ENCODE assay signal across 14 mouse cellular contexts in the genomic region with DNA sequence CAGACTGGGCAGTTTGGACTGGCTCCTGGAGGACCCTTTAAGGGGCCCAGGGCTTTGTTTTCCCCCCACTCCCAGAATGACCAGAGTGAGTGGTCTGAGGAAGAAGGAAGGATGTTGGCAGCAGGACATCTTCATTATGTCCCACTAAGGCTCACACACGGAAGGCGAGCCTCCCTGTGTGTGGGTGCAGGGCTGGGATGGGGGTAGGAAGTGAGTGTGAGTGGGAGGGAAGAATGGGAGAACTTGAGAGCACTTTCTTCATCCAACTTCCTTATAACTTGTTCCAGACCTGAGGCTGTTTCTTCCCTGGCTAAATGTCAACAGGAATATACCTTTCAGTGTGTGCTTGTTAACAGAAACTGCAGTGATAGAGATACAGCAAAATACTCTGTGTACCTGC. TPM values are rescaled to one million over a fixed set of nuclear protein-coding genes. Genes with fewer than 3 reads are reported as not detected.
DNase-seq lines count a peak whose midpoint lies in the region; ATAC-seq and TF ChIP-seq lines count a peak whose summit lies in the region.
"Had no signal": no experiment of that assay in that cellular context is flagged by ENCODE, and none has a peak within 500 bp of the region (broad histone marks: within the 10 kb centered on the region; RNA-seq: fewer than 3 reads in every experiment).

No protein-coding gene starts in this region.

- no peak overlapping the region for H3K4me3 ChIP-seq in liver, adult 2 months (ENCODE audit: insufficient read depth, low read depth, low read length)
- H3K4me3 ChIP-seq in bone marrow macrophage, adult 2 months (ENCODE audit: insufficient read depth, low read length), result no peak overlapping the region
- H3K4me3 ChIP-seq in liver, embryonic 12.5 days, result peak overlapping the region; percentile 47; the same call in 1 of the 2 replicates
- no peak overlapping the region for H3K4me3 ChIP-seq in gastrocnemius, adult 2 months
- H3K4me3 ChIP-seq: midbrain, embryonic 12.5 days had no signal

- H3K79me2 ChIP-seq in liver, adult 2 months (ENCODE audit: control insufficient read depth, insufficient read depth, low read length), result peaks cover 15% of the 10 kb centered on the region; the same call in 1 of the 2 replicates

- no peaks in the 10 kb centered on the region for H3K9me3 ChIP-seq in liver, embryonic 12.5 days (replicated peaks)
- H3K9me3 ChIP-seq: embryonic facial prominence, embryonic 15.5 days; midbrain, embryonic 12.5 days had no signal

- WGBS in liver, adult 2 months, result 88% methylated on average over 2 of the region's 2 CpGs
- 59% methylated on average over 2 of the region's 2 CpGs for WGBS in liver, embryonic 12.5 days (ENCODE audit: insufficient replicate concordance)

- no peaks in the 10 kb centered on the region for H3K27me3 ChIP-seq in liver, adult 2 months (ENCODE audit: control insufficient read depth, insufficient read depth, low read length)
- no peaks in the 10 kb centered on the region for H3K27me3 ChIP-seq in liver, embryonic 12.5 days (replicated peaks)
- H3K27me3 ChIP-seq: CH12.LX; embryonic facial prominence, embryonic 15.5 days; midbrain, embryonic 12.5 days had no signal

- ATAC-seq in cerebellum, adult (ENCODE audit: insufficient number of reproducible peaks, low FRiP score, low TSS enrichment), result no peak
- ATAC-seq in liver, embryonic 12.5 days, result no peak
- ATAC-seq: forebrain, embryonic 16.5 days; inflammation-experienced regulatory T-cells, adult 6 months had no signal

- peaks cover 19% of the 10 kb centered on the region for H3K4me1 ChIP-seq in liver, adult 2 months (ENCODE audit: control insufficient read depth, insufficient read depth, low read length)
- peaks cover 24% of the 10 kb centered on the region for H3K4me1 ChIP-seq in bone marrow macrophage, adult 2 months (ENCODE audit: control insufficient read depth, insufficient read depth, low read length)
- peaks cover 68% of the 10 kb centered on the region for H3K4me1 ChIP-seq in liver, embryonic 12.5 days

- H3K36me3 ChIP-seq in liver, adult 2 months (ENCODE audit: control insufficient read depth, insufficient read depth, low read length), result no peaks in the 10 kb centered on the region; the same call in 1 of the 2 replicates
- peaks cover 47% of the 10 kb centered on the region for H3K36me3 ChIP-seq in liver, embryonic 12.5 days

- H3K4me2 ChIP-seq in liver, embryonic 12.5 days, result peak overlapping the region; percentile 88

- intact Hi-C loops in gastrocnemius, adult 2 months (cut with DNase I), result loop anchor here (5.0 kb wide), 1 partner anchor 151 kb away; the partner anchor contains the start of gene Dus3l

- peak overlapping the region; percentile 57; the same call in 1 of the 2 replicates for H3K27ac ChIP-seq in liver, adult 2 months (replicated peaks; ENCODE audit: insufficient read depth, low read depth, low read length)
- peak overlapping the region; percentile 71 for H3K27ac ChIP-seq in bone marrow macrophage, adult 2 months (ENCODE audit: insufficient read depth, low read depth, low read length)
- H3K27ac ChIP-seq in liver, embryonic 12.5 days, result peak overlapping the region; percentile 83
- H3K27ac ChIP-seq in gastrocnemius, adult 2 months, result no peak overlapping the region
- H3K27ac ChIP-seq: embryonic facial prominence, embryonic 15.5 days; midbrain, embryonic 12.5 days had no signal

- no peak for TF ChIP-seq CTCF in liver, adult 2 months (IDR thresholded peaks at IDR 0.05; ENCODE audit: low read depth, low read length)
- no peak for TF ChIP-seq CTCF in bone marrow macrophage, adult 2 months (IDR thresholded peaks at IDR 0.05; ENCODE audit: low read depth, low read length)
- no peak for TF ChIP-seq CTCF in gastrocnemius, adult 2 months (IDR thresholded peaks at IDR 0.05)

- no peak for TF ChIP-seq POLR2A in liver, adult 2 months (IDR thresholded peaks at IDR 0.05; ENCODE audit: extremely low read depth, insufficient read depth, low read length)
- no peak for TF ChIP-seq POLR2A in bone marrow macrophage, adult 2 months (IDR thresholded peaks at IDR 0.05; ENCODE audit: borderline replicate concordance, low read depth, low read length)

- DNase-seq in cerebellum, adult 9-11 months, result peak; percentile 56
- no peak for DNase-seq in liver, adult 2 months (ENCODE audit: extremely low read depth, low read depth, low spot score)
- DNase-seq in liver, result no peak
- no peak for DNase-seq in layer of hippocampus, postnatal 14 days (ENCODE audit: low spot score in 2 of 2)
- no peak for DNase-seq in gastrocnemius, adult 2 months
- DNase-seq: gastrocnemius, postnatal 10 days had no signal

- H3K9ac ChIP-seq in liver, adult 2 months (ENCODE audit: low read depth, low read length), result no peak overlapping the region
- H3K9ac ChIP-seq in liver, embryonic 12.5 days, result no peak overlapping the region
- H3K9ac ChIP-seq: embryonic facial prominence, embryonic 15.5 days; midbrain, embryonic 12.5 days had no signal

RNA-seq across cellular contexts. Expression of gene 2410015M20Rik, which starts 1.8 kb away (rescaled TPM):
- 201 and 208 TPM in 2 replicates for total RNA-seq in liver, adult 2 months (2014; rRNA removed)
- 214 and 259 TPM in 2 replicates for polyA plus RNA-seq in liver, adult 2 months (2012; rRNA removed)
- 80.8 and 87.4 TPM in 2 replicates for polyA plus RNA-seq in bone marrow macrophage, adult 2 months (2012; ENCODE audit: insufficient read depth, insufficient read length, missing spikeins)
- polyA plus RNA-seq in liver, embryonic 12.5 days (2016; fragmentation: Nextera tagmentation; extraction: Ambion mirVana), result 176 and 179 TPM in 2 replicates
- 100 to 1,000 TPM; 151 to 160 TPM for total RNA-seq in layer of hippocampus, postnatal 14 days (2021)
- total RNA-seq in gastrocnemius, adult 2 months (2021), result 100 to 1,000 TPM; 107 to 167 TPM

RNA-seq across cellular contexts. Expression of gene Rpl36, which starts 1.9 kb away (rescaled TPM):
- total RNA-seq in liver, adult 2 months (2014; rRNA removed), result 820 and 1,038 TPM in 2 replicates
- polyA plus RNA-seq in liver, adult 2 months (2012; rRNA removed), result 845 and 1,134 TPM in 2 replicates
- polyA plus RNA-seq in bone marrow macrophage, adult 2 months (2012; ENCODE audit: insufficient read depth, insufficient read length, missing spikeins), result 507 and 564 TPM in 2 replicates
- polyA plus RNA-seq in liver, embryonic 12.5 days (2016; fragmentation: Nextera tagmentation; extraction: Ambion mirVana), result 1,562 and 1,574 TPM in 2 replicates
- total RNA-seq in layer of hippocampus, postnatal 14 days (2021), result 100 to 1,000 TPM; 403 to 409 TPM
- 100 to 1,000 TPM; 589 to 687 TPM for total RNA-seq in gastrocnemius, adult 2 months (2021)

RNA-seq across cellular contexts. Expression of gene Lonp1, which starts 15.4 kb away (rescaled TPM):
- total RNA-seq in liver, adult 2 months (2014; rRNA removed), result 81.0 and 89.5 TPM in 2 replicates
- polyA plus RNA-seq in liver, adult 2 months (2012; rRNA removed), result 124 and 129 TPM in 2 replicates
- 29.6 and 29.9 TPM in 2 replicates for polyA plus RNA-seq in bone marrow macrophage, adult 2 months (2012; ENCODE audit: insufficient read depth, insufficient read length, missing spikeins)
- 61.7 and 65.4 TPM in 2 replicates for polyA plus RNA-seq in liver, embryonic 12.5 days (2016; fragmentation: Nextera tagmentation; extraction: Ambion mirVana)
- 10 to 100 TPM; 65.4 to 68.3 TPM for total RNA-seq in layer of hippocampus, postnatal 14 days (2021)
- total RNA-seq in gastrocnemius, adult 2 months (2021), result 10 to 100 TPM; 60.4 to 71.8 TPM

RNA-seq across cellular contexts. Expression of gene Catsperd, which starts 16.6 kb away (rescaled TPM):
- total RNA-seq in liver, adult 2 months (2014; rRNA removed), result 1.0 and 1.1 TPM in 2 replicates
- 0.70 and 4.0 TPM in 2 replicates for polyA plus RNA-seq in liver, adult 2 months (2012; rRNA removed)
- not detected in 2 replicates for polyA plus RNA-seq in bone marrow macrophage, adult 2 months (2012; ENCODE audit: insufficient read depth, insufficient read length, missing spikeins)
- 0.50 and 0.57 TPM in 2 replicates for polyA plus RNA-seq in liver, embryonic 12.5 days (2016; fragmentation: Nextera tagmentation; extraction: Ambion mirVana)
- total RNA-seq in layer of hippocampus, postnatal 14 days (2021), result under 1 TPM; 0.48 to 0.86 TPM
- under 1 TPM in 1 of 2 experiments, not detected in 1; 0.11 TPM for total RNA-seq in gastrocnemius, adult 2 months (2021)

RNA-seq across cellular contexts. Expression of gene Safb, which starts 26.7 kb away (rescaled TPM):
- total RNA-seq in liver, adult 2 months (2014; rRNA removed), result 20.8 and 22.9 TPM in 2 replicates
- 36.6 and 56.2 TPM in 2 replicates for polyA plus RNA-seq in liver, adult 2 months (2012; rRNA removed)
- 73.7 and 75.6 TPM in 2 replicates for polyA plus RNA-seq in bone marrow macrophage, adult 2 months (2012; ENCODE audit: insufficient read depth, insufficient read length, missing spikeins)
- 73.6 and 79.1 TPM in 2 replicates for polyA plus RNA-seq in liver, embryonic 12.5 days (2016; fragmentation: Nextera tagmentation; extraction: Ambion mirVana)
- total RNA-seq in layer of hippocampus, postnatal 14 days (2021), result 100 to 1,000 TPM; 131 to 147 TPM
- 10 to 100 TPM; 43.0 to 46.7 TPM for total RNA-seq in gastrocnemius, adult 2 months (2021)
